Mouse (Mus musculus) stomach, embryonic 16.5 days (tissue): ENCODE results near the gene Bud13. TPM values are rescaled to one million over a fixed set of nuclear protein-coding genes. Genes with fewer than 3 reads are reported as not detected.

Source experiments
- ATAC-seq: fragments of 200-750 bp; cut with Nextera tagmentation; 2 replicates; pipeline ENCODE4 v1.8.0; 2017; ENCODE audit warnings: moderate number of reproducible peaks, moderate TSS enrichment; ENCODE audit not compliant: insufficient read depth, low FRiP score
- H3K27ac ChIP-seq: fragments of 300-500 bp; sonication (generic); 2 replicates; pipeline ENCODE4 v1.5.1; 2014; ENCODE audit warnings: low read length
- H3K27me3 ChIP-seq: fragments of 300-500 bp; sonication (generic); 2 replicates; pipeline ENCODE4 v1.6.1; 2014; ENCODE audit warnings: low read length, control low read depth, mixed read lengths; ENCODE audit not compliant: control insufficient read depth, insufficient read depth
- H3K36me3 ChIP-seq: fragments of 300-500 bp; sonication (generic); 2 replicates; pipeline ENCODE4 v1.6.1; 2014; ENCODE audit warnings: low read length; ENCODE audit not compliant: control insufficient read depth, insufficient read depth
- H3K4me1 ChIP-seq: fragments of 300-500 bp; sonication (generic); 2 replicates; pipeline ENCODE4 v1.6.1; 2014; ENCODE audit warnings: low read length, control low read depth, mixed read lengths; ENCODE audit not compliant: control insufficient read depth, insufficient read depth
- H3K4me2 ChIP-seq: fragments of 300-500 bp; sonication (generic); 2 replicates; pipeline ENCODE4 v1.6.1; 2014; ENCODE audit warnings: low read depth, low read length, mixed read lengths
- H3K4me3 ChIP-seq: fragments of 300-500 bp; sonication (generic); replicated peaks from 2 replicates; pipeline ENCODE4 v1.5.1; 2014; ENCODE audit warnings: mild to moderate bottlenecking, low read length
- H3K9ac ChIP-seq: fragments of 300-500 bp; sonication (generic); 2 replicates; pipeline ENCODE4 v1.6.1; 2014; ENCODE audit warnings: low read length
- H3K9me3 ChIP-seq: fragments of 300-500 bp; sonication (generic); replicated peaks from 2 replicates; pipeline ENCODE4 v1.6.1; 2016; ENCODE audit warnings: low read length, control low read depth; ENCODE audit not compliant: control insufficient read depth
- WGBS: fragments of 180-500 bp; shearing (Covaris S2); extraction: QIAGEN DNeasy Blood & Tissue Kit; methylation state at CpG from one replicate; pipeline ENCODE4 v1.1.7; 2014; 5-methylcytosine and 5-hydroxymethylcytosine counted together
- polyA plus RNA-seq: library from polyadenylated mRNA; unstranded; fragments of >200 nt; fragmentation: Nextera tagmentation; extraction: Ambion mirVana; gene quantifications from 2 replicates; pipeline ENCODE4 v1.2.1, GENCODE M21; 2015

The Bud13 gene
- polyA plus RNA-seq, 1 experiment from 2014 or later, result 18.7 TPM

GRCm38 (mm10) chr9:46246752-46247324 is 36.0 kb upstream of the Bud13 start:
- H3K4me1 ChIP-seq, result 0 out of 2 replicates have a peak, but pooled peaks cover 4% of the 10 kb centered on the region
- no peak overlapping the region for H3K27ac ChIP-seq
- H3K9ac ChIP-seq, result no peak overlapping the region
- H3K9me3 ChIP-seq, result no peaks in the 10 kb centered on the region
- no peak overlapping the region for H3K4me2 ChIP-seq
- 22% methylated on average over 11 of the region's 11 CpGs for WGBS
- peak; percentile 79 for ATAC-seq
- H3K4me3 ChIP-seq, result no peak overlapping the region
- no peaks in the 10 kb centered on the region for H3K27me3 ChIP-seq
- H3K36me3 ChIP-seq, result no peaks in the 10 kb centered on the region

GRCm38 (mm10) chr9:46256177-46256576 is 26.6 kb upstream of the Bud13 start:
- no peaks in the 10 kb centered on the region for H3K36me3 ChIP-seq
- ATAC-seq, result no peak
- no peak overlapping the region for H3K9ac ChIP-seq
- no peaks in the 10 kb centered on the region for H3K4me1 ChIP-seq
- no peak overlapping the region for H3K4me2 ChIP-seq
- no peaks in the 10 kb centered on the region for H3K27me3 ChIP-seq
- no peak overlapping the region for H3K27ac ChIP-seq
- no peak overlapping the region for H3K4me3 ChIP-seq
- H3K9me3 ChIP-seq, result no peaks in the 10 kb centered on the region
- WGBS, result 89% methylated on average over 7 of the region's 7 CpGs

- H3K4me2 ChIP-seq, result no peak overlapping the region
- no peak overlapping the region for H3K4me3 ChIP-seq
- no peaks in the 10 kb centered on the region for H3K4me1 ChIP-seq
- ATAC-seq, result no peak
- no peak overlapping the region for H3K9ac ChIP-seq
- no peaks in the 10 kb centered on the region for H3K9me3 ChIP-seq
- H3K27me3 ChIP-seq, result no peaks in the 10 kb centered on the region
- WGBS, result 74% methylated on average over 10 of the region's 10 CpGs
- H3K27ac ChIP-seq, result no peak overlapping the region
- no peaks in the 10 kb centered on the region for H3K36me3 ChIP-seq
These were observed 26.0 kb upstream of the Bud13 start for GRCm38 (mm10) chr9:46256658-46257385.

- no peaks in the 10 kb centered on the region for H3K27me3 ChIP-seq
- no peak overlapping the region for H3K27ac ChIP-seq
- H3K4me3 ChIP-seq, result no peak overlapping the region
- ATAC-seq, result no peak
- no peaks in the 10 kb centered on the region for H3K9me3 ChIP-seq
- no peaks in the 10 kb centered on the region for H3K4me1 ChIP-seq
- no peak overlapping the region for H3K9ac ChIP-seq
- no peak overlapping the region for H3K4me2 ChIP-seq
- H3K36me3 ChIP-seq, result no peaks in the 10 kb centered on the region
- WGBS, result 83% methylated on average over 3 of the region's 3 CpGs
These were observed 25.3 kb upstream of the Bud13 start for GRCm38 (mm10) chr9:46257546-46257945.

- Histone ChIP-seq H3K36me3 (no peaks in the 10 kb centered on the region), H3K4me1 (no peaks in the 10 kb centered on the region), H3K9ac (no peak overlapping the region), H3K27me3 (no peaks in the 10 kb centered on the region), H3K9me3 (no peaks in the 10 kb centered on the region), H3K27ac (no peak overlapping the region), H3K4me3 (no peak overlapping the region), H3K4me2 (no peak overlapping the region)
- ATAC-seq, result no peak
- WGBS, result 86% methylated on average over 6 of the region's 6 CpGs
These were observed 23.7 kb upstream of the Bud13 start for GRCm38 (mm10) chr9:46259111-46259510.

- Histone ChIP-seq H3K27ac (no peak overlapping the region), H3K4me1 (no peaks in the 10 kb centered on the region), H3K27me3 (no peaks in the 10 kb centered on the region), H3K4me3 (no peak overlapping the region), H3K36me3 (no peaks in the 10 kb centered on the region), H3K9ac (no peak overlapping the region), H3K4me2 (no peak overlapping the region), H3K9me3 (no peaks in the 10 kb centered on the region)
- ATAC-seq, result no peak
- whole genome bisulfite sequencing, result 73% methylated on average over 7 of the region's 7 CpGs
These were observed 21.7 kb upstream of the Bud13 start for GRCm38 (mm10) chr9:46261131-46261530.

- H3K4me1 ChIP-seq, result no peaks in the 10 kb centered on the region
- H3K36me3 ChIP-seq, result no peaks in the 10 kb centered on the region
- no peak for ATAC-seq
- H3K4me3 ChIP-seq, result no peak within 1 kb of the TSS
- no peak within 1 kb of the TSS for H3K27ac ChIP-seq
- peaks cover 7% of the 10 kb centered on the region for H3K27me3 ChIP-seq
- H3K9me3 ChIP-seq, result no peaks in the 10 kb centered on the region
- no peak within 1 kb of the TSS for H3K9ac ChIP-seq
- 40% methylated on average over 7 of the region's 7 CpGs for WGBS
- H3K4me2 ChIP-seq, result no peak within 1 kb of the TSS
These were observed 14.4 kb upstream of the Bud13 start, which contains the start of gene Apoa5 for GRCm38 (mm10) chr9:46268343-46268873. Apoa5 (plus strand) TSS chr9:46268633.

- Histone ChIP-seq H3K27ac (no peak overlapping the region), H3K4me2 (no peak overlapping the region), H3K9me3 (no peaks in the 10 kb centered on the region), H3K4me3 (no peak overlapping the region), H3K27me3 (peaks cover 7% of the 10 kb centered on the region), H3K4me1 (no peaks in the 10 kb centered on the region), H3K36me3 (no peaks in the 10 kb centered on the region), H3K9ac (no peak overlapping the region)
- WGBS, result 86% methylated on average over 5 of the region's 5 CpGs
- ATAC-seq, result no peak
These were observed 13.7 kb upstream of the Bud13 start for GRCm38 (mm10) chr9:46269125-46269524.

- H3K4me1 ChIP-seq, result no peaks in the 10 kb centered on the region
- no peak overlapping the region for H3K9ac ChIP-seq
- no peak for ATAC-seq
- no peak overlapping the region for H3K27ac ChIP-seq
- no peaks in the 10 kb centered on the region for H3K9me3 ChIP-seq
- WGBS, result 92% methylated on average over 4 of the region's 4 CpGs
- no peak overlapping the region for H3K4me2 ChIP-seq
- peaks cover 4% of the 10 kb centered on the region; the same call in 1 of the 2 replicates for H3K36me3 ChIP-seq
- no peak overlapping the region for H3K4me3 ChIP-seq
- H3K27me3 ChIP-seq, result peaks cover 7% of the 10 kb centered on the region
These were observed 12.0 kb upstream of the Bud13 start for GRCm38 (mm10) chr9:46270782-46271181.
